Mouse (Mus musculus) cerebellum, adult 2 months (tissue): ENCODE data around the gene Rps6kb1. TPM values are rescaled to one million over a fixed set of nuclear protein-coding genes. Genes with fewer than 3 reads are reported as not detected.
A peak's percentile ranks its signal among the peaks of the same experiment; 100 is the strongest.

Experiments used
- DNase-seq, 2 experiments: peaks; one replicate each; pipeline ENCODE4 v3.0.0; 2021
- H3K27ac ChIP-seq: fragments of 200-500 bp; 2 replicates; pipeline ENCODE4 v1.5.1; 2012; ENCODE audit warnings: low read length, control low read depth, inconsistent platforms; ENCODE audit not compliant: insufficient read depth
- H3K27me3 ChIP-seq: fragments of 200-500 bp; 2 replicates; pipeline ENCODE4 v1.6.1; 2012; ENCODE audit warnings: inconsistent platforms, mild to moderate bottlenecking, low read length, moderate library complexity; ENCODE audit not compliant: control insufficient read depth, insufficient read depth
- H3K4me1 ChIP-seq: fragments of 200-500 bp; 2 replicates; pipeline ENCODE4 v1.6.1; 2011; ENCODE audit warnings: low read length; ENCODE audit not compliant: control insufficient read depth, insufficient read depth
- H3K4me3 ChIP-seq: fragments of 200-500 bp; replicated peaks from 2 replicates; pipeline ENCODE3; 2011; ENCODE audit warnings: mild to moderate bottlenecking, low read depth, low read length, control low read depth; ENCODE audit not compliant: insufficient read depth
- CTCF ChIP-seq: fragments of 200-500 bp; IDR thresholded peaks from 2 replicates; pipeline ENCODE4 v1.5.1; 2011; ENCODE audit warnings: low read depth, mild to moderate bottlenecking, control low read depth, low read length, moderate library complexity, borderline replicate concordance; ENCODE audit not compliant: insufficient read depth
- POLR2A ChIP-seq: fragments of 200-500 bp; IDR thresholded peaks from 2 replicates; pipeline ENCODE4 v1.6.1; 2011; ENCODE audit warnings: low read length, control low read depth, borderline replicate concordance; ENCODE audit not compliant: insufficient read depth
- WGBS: fragments of 180-500 bp; shearing (Covaris S2); methylation state at CpG from one replicate; pipeline ENCODE4 v1.1.7; 2018; 5-methylcytosine and 5-hydroxymethylcytosine counted together
- polyA plus RNA-seq: library from polyadenylated mRNA; depleted of rRNA; stranded (reverse); fragments of >200 nt; gene quantifications from 2 replicates; pipeline ENCODE4 v1.2.3, GENCODE M21; 2012

The Rps6kb1 gene
- polyA plus RNA-seq, 1 experiment = 25.6 TPM

GRCm38 (mm10) chr11:86532834-86533233 is 11.8 kb downstream of the Rps6kb1 start:
- no peak overlapping the region for H3K4me3 ChIP-seq
- no peak for DNase-seq
- no peaks in the 10 kb centered on the region for H3K27me3 ChIP-seq
- TF ChIP-seq POLR2A = no peak
- TF ChIP-seq CTCF = peak; percentile 34; the same call in 1 of the 2 replicates
- no peak overlapping the region for H3K27ac ChIP-seq
- no peaks in the 10 kb centered on the region for H3K4me1 ChIP-seq
- WGBS = 87% methylated on average over 1 of the region's 1 CpGs

DNA sequence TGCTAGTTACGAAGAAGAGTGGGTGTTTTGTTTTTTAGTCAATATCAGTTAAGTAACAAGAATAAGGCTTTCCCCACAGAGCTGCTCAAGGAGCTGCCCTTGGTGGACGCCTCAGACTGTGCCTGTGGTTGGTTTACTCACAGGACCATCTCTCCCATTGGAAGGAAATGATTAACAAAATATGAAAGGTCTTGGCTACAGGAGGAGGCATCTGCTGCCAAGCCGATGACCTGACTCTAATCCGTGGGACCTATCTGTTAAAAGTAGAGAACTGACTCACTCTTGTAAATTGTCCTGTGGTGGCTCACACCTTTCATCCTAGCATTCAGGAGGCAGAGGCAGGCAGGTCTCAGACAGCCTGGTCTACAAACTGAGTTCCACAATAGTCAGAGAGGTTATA is 17.1 kb downstream of the Rps6kb1 start:
- Histone ChIP-seq H3K4me1 (no peaks in the 10 kb centered on the region), H3K27ac (no peak overlapping the region), H3K4me3 (no peak overlapping the region), H3K27me3 (no peaks in the 10 kb centered on the region)
- WGBS = 50% methylated on average over 4 of the region's 4 CpGs
- TF ChIP-seq POLR2A (no peak), CTCF (no peak)
- no peak for DNase-seq

- no peak for TF ChIP-seq POLR2A
- no peak for TF ChIP-seq CTCF
- H3K4me3 ChIP-seq = no peak overlapping the region
- H3K27ac ChIP-seq = no peak overlapping the region
- DNase-seq = no peak
- WGBS = 93% methylated on average over 7 of the region's 7 CpGs
- no peaks in the 10 kb centered on the region for H3K4me1 ChIP-seq
- H3K27me3 ChIP-seq = no peaks in the 10 kb centered on the region
Observed at GRCm38 (mm10) chr11:86519751-86520150, 24.9 kb downstream of the Rps6kb1 start.

DNA sequence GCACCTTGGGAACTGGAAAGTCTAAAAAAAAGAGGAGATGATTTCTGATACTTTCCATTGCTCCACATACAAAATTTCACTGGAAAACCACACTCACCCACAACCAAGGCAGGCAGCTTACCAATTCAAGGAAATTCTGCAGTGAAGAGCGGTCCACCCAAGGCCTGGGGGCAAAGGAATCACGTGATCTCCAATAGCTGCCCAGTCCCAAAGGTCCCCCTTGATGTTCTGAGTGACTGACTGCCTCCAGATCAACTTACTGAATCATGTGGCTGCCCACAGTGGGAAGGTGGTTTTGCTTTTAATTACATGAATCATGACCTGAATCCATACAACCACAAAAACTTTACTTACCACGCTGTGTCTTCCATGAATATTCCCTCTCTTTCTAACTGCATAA is 27.4 kb downstream of the Rps6kb1 start:
- WGBS = 95% methylated on average over 3 of the region's 3 CpGs
- Histone ChIP-seq H3K27ac (no peak overlapping the region), H3K27me3 (no peaks in the 10 kb centered on the region), H3K4me3 (no peak overlapping the region), H3K4me1 (no peaks in the 10 kb centered on the region)
- no peak for DNase-seq
- TF ChIP-seq CTCF (no peak), POLR2A (no peak)

GRCm38 (mm10) chr11:86516620-86517019 is 28.0 kb downstream of the Rps6kb1 start:
- Histone ChIP-seq H3K4me1 (no peaks in the 10 kb centered on the region), H3K27ac (no peak overlapping the region), H3K4me3 (no peak overlapping the region), H3K27me3 (no peaks in the 10 kb centered on the region)
- WGBS = 96% methylated on average over 3 of the region's 3 CpGs
- DNase-seq = no peak
- TF ChIP-seq POLR2A (no peak), CTCF (no peak)

DNA sequence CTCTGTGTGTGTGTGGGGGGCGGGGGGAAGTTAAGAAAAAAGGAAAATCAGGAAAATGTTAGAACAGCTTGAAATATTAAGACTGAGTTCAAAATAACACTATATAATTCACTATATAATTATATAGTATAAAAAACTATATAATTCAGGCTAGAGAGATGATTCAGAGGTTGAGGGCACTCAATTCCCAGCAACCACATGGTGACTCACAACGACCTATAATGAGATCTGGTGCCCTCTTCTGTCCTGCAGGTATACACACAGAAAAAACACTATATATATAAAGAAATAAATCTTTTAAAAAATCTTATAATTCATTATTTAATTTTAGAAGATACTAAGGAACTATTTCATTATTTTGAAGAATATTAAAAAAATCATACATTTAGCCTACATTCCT is 36.6 kb downstream of the Rps6kb1 start:
- TF ChIP-seq CTCF (no peak), POLR2A (no peak)
- no peak for DNase-seq
- Histone ChIP-seq H3K4me1 (no peaks in the 10 kb centered on the region), H3K4me3 (no peak overlapping the region), H3K27me3 (no peaks in the 10 kb centered on the region), H3K27ac (no peak overlapping the region)
- WGBS = 91% methylated on average over 2 of the region's 2 CpGs

- Histone ChIP-seq H3K27ac (no peak overlapping the region), H3K4me1 (no peaks in the 10 kb centered on the region), H3K4me3 (no peak overlapping the region), H3K27me3 (no peaks in the 10 kb centered on the region)
- DNase-seq = no peak
- TF ChIP-seq CTCF (no peak), POLR2A (no peak)
- 94% methylated on average over 2 of the region's 2 CpGs for WGBS
Observed at GRCm38 (mm10) chr11:86507334-86507733, 37.3 kb downstream of the Rps6kb1 start.

GRCm38 (mm10) chr11:86503121-86503520 is 41.5 kb downstream of the Rps6kb1 start:
- H3K4me1 ChIP-seq = no peaks in the 10 kb centered on the region
- TF ChIP-seq POLR2A = no peak
- TF ChIP-seq CTCF = no peak
- no peak for DNase-seq
- no peak overlapping the region for H3K27ac ChIP-seq
- no peak overlapping the region for H3K4me3 ChIP-seq
- no peaks in the 10 kb centered on the region for H3K27me3 ChIP-seq
- 93% methylated on average over 2 of the region's 2 CpGs for WGBS
